Mouse (Mus musculus) left cerebral cortex, postnatal 25 days (tissue): ENCODE measurements around the gene Sgsm1. TPM values are rescaled to one million over a fixed set of nuclear protein-coding genes. Genes with fewer than 3 reads are reported as not detected.
"Not testable (repeated sequence)": the region's sequence is repeated elsewhere in the genome, so short reads cannot be mapped to it uniquely, and the experiment has no call there.

ENCODE experiments used
- DNase-seq, 2 experiments: peaks; one replicate each; pipeline ENCODE4 v3.0.0; 2022; ENCODE audit warnings: low spot score in 2 of 2, mixed read lengths in 1 of 2
- intact Hi-C: fragments of 180-260 bp; cut with DNase I; formaldehyde crosslinking; loops from one replicate; pipeline ENCODE4 v1.15.1; 2025
- total RNA-seq, 2 experiments: library from RNA; stranded (reverse); gene quantifications; 2 replicates each; pipeline ENCODE4 v1.2.3; 2021

Gene Sgsm1
- 100 to 1,000 TPM; 139 to 157 TPM for total RNA-seq

- peak; percentile 81 to 87 for DNase-seq
- intact Hi-C loops, result no loop called here
Measured at GRCm38 (mm10) chr5:113310377-113311003, at the start of gene Sgsm1. Sgsm1 (minus strand) TSS chr5:113310786.

- no peak for DNase-seq
- intact Hi-C loops, result no loop called here
Measured at GRCm38 (mm10) chr5:113358833-113359232, 48.2 kb upstream of the Sgsm1 start.

- intact Hi-C loops, result no loop called here
- no peak for DNase-seq
Measured at GRCm38 (mm10) chr5:113357656-113358055, 47.1 kb upstream of the Sgsm1 start.

GRCm38 (mm10) chr5:113357186-113357585, 46.6 kb upstream of the Sgsm1 start, which contains the start of gene Aym1:
Aym1 (plus strand) TSS chr5:113357294.
- intact Hi-C loops, result no loop called here
- no peak for DNase-seq

GRCm38 (mm10) chr5:113354311-113354710, 43.7 kb upstream of the Sgsm1 start:
- DNase-seq, result peak; percentile 54 to 85
- intact Hi-C loops, result no loop called here

GRCm38 (mm10) chr5:113352636-113353035, 42.0 kb upstream of the Sgsm1 start:
- intact Hi-C loops, result no loop called here
- DNase-seq, result no peak

- intact Hi-C loops, result no loop called here
- DNase-seq, result no peak
Measured at GRCm38 (mm10) chr5:113351768-113352167, 41.2 kb upstream of the Sgsm1 start.

GRCm38 (mm10) chr5:113349810-113350209, 39.2 kb upstream of the Sgsm1 start:
- intact Hi-C loops, result loop anchor here (10.0 kb wide), 1 partner anchor 1495 kb away; no protein-coding TSS in a partner anchor
- no peak for DNase-seq

- intact Hi-C loops, result loop anchor here (10.0 kb wide), 1 partner anchor 1496 kb away; no protein-coding TSS in a partner anchor
Measured at GRCm38 (mm10) chr5:113349226-113349625, 38.6 kb upstream of the Sgsm1 start.

GRCm38 (mm10) chr5:113348597-113348996, 38.0 kb upstream of the Sgsm1 start:
- intact Hi-C loops, result loop anchor here (10.0 kb wide), 1 partner anchor 1496 kb away; no protein-coding TSS in a partner anchor

More at GRCm38 (mm10) chr5:113349226-113349625, 38.6 kb upstream of the Sgsm1 start:
- no peak for DNase-seq

GRCm38 (mm10) chr5:113347593-113347992, 37.0 kb upstream of the Sgsm1 start:
- no peak for DNase-seq
- intact Hi-C loops, result loop anchor here (10.0 kb wide), 1 partner anchor 1497 kb away; no protein-coding TSS in a partner anchor

More at GRCm38 (mm10) chr5:113348597-113348996, 38.0 kb upstream of the Sgsm1 start:
- no peak for DNase-seq

GRCm38 (mm10) chr5:113346651-113347050, 36.1 kb upstream of the Sgsm1 start:
- not testable (repeated sequence) for DNase-seq
- intact Hi-C loops, result loop anchor here (10.0 kb wide), 1 partner anchor 1498 kb away; no protein-coding TSS in a partner anchor

- DNase-seq, result no peak
- intact Hi-C loops, result loop anchor here (10.0 kb wide), 1 partner anchor 1499 kb away; no protein-coding TSS in a partner anchor
Measured at GRCm38 (mm10) chr5:113345781-113346180, 35.2 kb upstream of the Sgsm1 start.

GRCm38 (mm10) chr5:113344635-113345386, 34.2 kb upstream of the Sgsm1 start:
- intact Hi-C loops, result loop anchor here (10.0 kb wide), 1 partner anchor 1500 kb away; no protein-coding TSS in a partner anchor
- peak; percentile 17 to 76 for DNase-seq

- intact Hi-C loops, result no loop called here
- DNase-seq, result no peak
Measured at GRCm38 (mm10) chr5:113336281-113336680, 25.7 kb upstream of the Sgsm1 start.

GRCm38 (mm10) chr5:113335732-113336131, 25.1 kb upstream of the Sgsm1 start:
- DNase-seq, result no peak
- intact Hi-C loops, result no loop called here

GRCm38 (mm10) chr5:113334621-113335530, 24.3 kb upstream of the Sgsm1 start:
- intact Hi-C loops, result no loop called here

GRCm38 (mm10) chr5:113332899-113333298, 22.3 kb upstream of the Sgsm1 start:
- no peak for DNase-seq
- intact Hi-C loops, result no loop called here

More at GRCm38 (mm10) chr5:113334621-113335530, 24.3 kb upstream of the Sgsm1 start:
- DNase-seq, result no peak

GRCm38 (mm10) chr5:113332239-113332638, 21.7 kb upstream of the Sgsm1 start:
- intact Hi-C loops, result no loop called here
- DNase-seq, result no peak
